Mouse (Mus musculus) embryo, embryonic 11.5 days (tissue): ENCODE results near the gene Gm4869.
A peak's percentile ranks its signal among the peaks of the same experiment; 100 is the strongest.

Experiments used
- DNase-seq: peaks from one replicate; pipeline ENCODE4 v3.0.0-alpha.2; 2012; ENCODE audit warnings: low read depth, low spot score

Gm4869 gene

GRCm38 (mm10) chr5:140464943-140465342, 19.5 kb downstream of the Gm4869 start:
- DNase-seq, result no peak

GRCm38 (mm10) chr5:140472336-140472735, 26.9 kb downstream of the Gm4869 start:
- peak; percentile 5 for DNase-seq

GRCm38 (mm10) chr5:140481458-140481857, 36.0 kb downstream of the Gm4869 start:
- no peak for DNase-seq

GRCm38 (mm10) chr5:140491142-140491541, 45.7 kb downstream of the Gm4869 start:
- DNase-seq, result no peak

- DNase-seq, result no peak
These were observed 47.3 kb downstream of the Gm4869 start for GRCm38 (mm10) chr5:140492684-140493233.

GRCm38 (mm10) chr5:140498176-140498575, 52.7 kb downstream of the Gm4869 start:
- DNase-seq, result no peak

- DNase-seq, result no peak
These were observed 55.3 kb downstream of the Gm4869 start for GRCm38 (mm10) chr5:140500736-140501135.

GRCm38 (mm10) chr5:140501982-140502836, 56.8 kb downstream of the Gm4869 start:
- DNase-seq, result no peak

GRCm38 (mm10) chr5:140502925-140503324, 57.5 kb downstream of the Gm4869 start:
- DNase-seq, result peak; percentile 34

- DNase-seq, result peak; percentile 99
These were observed 59.8 kb downstream of the Gm4869 start, which contains the start of gene Chst12 for GRCm38 (mm10) chr5:140505208-140505780. Chst12 (plus strand) TSS chr5:140505550.

GRCm38 (mm10) chr5:140506096-140506794, 60.8 kb downstream of the Gm4869 start:
- DNase-seq, result no peak

GRCm38 (mm10) chr5:140507466-140508208, 62.2 kb downstream of the Gm4869 start:
- DNase-seq, result no peak

GRCm38 (mm10) chr5:140508686-140509085, 63.2 kb downstream of the Gm4869 start:
- no peak for DNase-seq

- DNase-seq, result no peak
These were observed 63.8 kb downstream of the Gm4869 start for GRCm38 (mm10) chr5:140509204-140509603.

GRCm38 (mm10) chr5:140510012-140511000, 64.9 kb downstream of the Gm4869 start:
- no peak for DNase-seq

GRCm38 (mm10) chr5:140513921-140514320, 68.5 kb downstream of the Gm4869 start:
- no peak for DNase-seq

- no peak for DNase-seq
These were observed 69.5 kb downstream of the Gm4869 start for GRCm38 (mm10) chr5:140514799-140515486.

GRCm38 (mm10) chr5:140517159-140517920, 71.9 kb downstream of the Gm4869 start:
- no peak for DNase-seq

GRCm38 (mm10) chr5:140517921-140518230, 72.4 kb downstream of the Gm4869 start:
- no peak for DNase-seq
